Mouse (Mus musculus) limb, embryonic 11.5 days (tissue): ENCODE data around the gene Trim58. TPM values are rescaled to one million over a fixed set of nuclear protein-coding genes. Genes with fewer than 3 reads are reported as not detected.

Experiments
- ATAC-seq: fragments of 200-750 bp; cut with Nextera tagmentation; 2 replicates; pipeline ENCODE4 v1.8.0; 2017; ENCODE audit warnings: low read depth; ENCODE audit not compliant: insufficient number of reproducible peaks, low FRiP score, low TSS enrichment
- DNase-seq: peaks from one replicate; pipeline ENCODE4 v3.0.0-alpha.2; 2015; ENCODE audit warnings: low spot score
- H3K27ac ChIP-seq: fragments of 300-500 bp; sonication (generic); replicated peaks from 2 replicates; pipeline ENCODE4 v1.5.1; 2014; ENCODE audit warnings: low read depth, mild to moderate bottlenecking, low read length
- H3K27me3 ChIP-seq: fragments of 300-500 bp; sonication (generic); 2 replicates; pipeline ENCODE4 v1.6.1; 2014; ENCODE audit warnings: mild to moderate bottlenecking, low read length, mixed read lengths; ENCODE audit not compliant: control insufficient read depth, insufficient read depth
- H3K36me3 ChIP-seq: fragments of 300-500 bp; sonication (generic); 2 replicates; pipeline ENCODE4 v1.6.1; 2014; ENCODE audit warnings: mild to moderate bottlenecking, low read length, moderate library complexity, mixed read lengths; ENCODE audit not compliant: control insufficient read depth, insufficient read depth
- H3K4me1 ChIP-seq: fragments of 300-500 bp; sonication (generic); 2 replicates; pipeline ENCODE4 v1.6.1; 2014; ENCODE audit warnings: low read length, mixed read lengths; ENCODE audit not compliant: control insufficient read depth, insufficient read depth
- H3K4me2 ChIP-seq: fragments of 300-500 bp; sonication (generic); 2 replicates; pipeline ENCODE4 v1.6.1; 2014; ENCODE audit warnings: low read depth, mild to moderate bottlenecking, moderate library complexity; ENCODE audit not compliant: severe bottlenecking
- H3K4me3 ChIP-seq: fragments of 300-500 bp; sonication (generic); 2 replicates; pipeline ENCODE4 v1.5.1; 2014; ENCODE audit warnings: low read depth, low read length
- H3K9ac ChIP-seq: fragments of 300-500 bp; sonication (generic); 2 replicates; pipeline ENCODE4 v1.6.1; 2014; ENCODE audit warnings: mild to moderate bottlenecking, low read length
- H3K9me3 ChIP-seq: fragments of 300-500 bp; sonication (generic); 2 replicates; pipeline ENCODE4 v1.6.1; 2016; ENCODE audit warnings: low read length; ENCODE audit not compliant: control insufficient read depth
- WGBS: fragments of 180-500 bp; shearing (Covaris S2); extraction: QIAGEN DNeasy Blood & Tissue Kit; methylation state at CpG from one replicate; pipeline ENCODE4 v1.1.7; 2014; 5-methylcytosine and 5-hydroxymethylcytosine counted together
- polyA plus RNA-seq: library from polyadenylated mRNA; unstranded; fragments of >200 nt; fragmentation: Nextera tagmentation; extraction: Ambion mirVana; gene quantifications from 2 replicates; pipeline ENCODE4 v1.2.1, GENCODE M21; 2014

Trim58 gene
- polyA plus RNA-seq, 1 experiment from 2014 or later, result 0.08 TPM

DNA sequence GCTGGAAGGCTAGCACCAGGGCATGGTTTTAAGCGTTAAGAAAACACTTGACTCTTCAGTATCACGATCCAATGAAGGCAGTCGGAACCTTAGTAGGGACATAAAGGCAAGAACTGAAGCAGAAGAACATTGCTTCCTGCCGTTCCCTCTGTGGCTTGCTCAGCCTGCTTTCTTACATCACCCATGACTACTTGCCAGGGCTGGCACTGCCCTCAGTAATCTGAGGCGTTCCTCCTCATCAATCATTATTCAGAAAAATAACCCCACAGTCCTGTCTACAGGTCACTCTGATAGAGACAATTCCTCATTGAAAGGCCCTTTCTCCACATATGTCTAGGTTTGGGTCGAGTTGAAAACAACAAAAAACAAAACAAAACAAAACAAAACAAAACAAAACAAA is 33.2 kb upstream of the Trim58 start:
- no peak for ATAC-seq
- H3K27ac ChIP-seq, result no peak overlapping the region
- no peaks in the 10 kb centered on the region for H3K36me3 ChIP-seq
- H3K27me3 ChIP-seq, result no peaks in the 10 kb centered on the region
- H3K4me3 ChIP-seq, result no peak overlapping the region
- no peaks in the 10 kb centered on the region for H3K9me3 ChIP-seq
- WGBS, result 85% methylated on average over 6 of the region's 6 CpGs
- H3K4me2 ChIP-seq, result no peak overlapping the region
- H3K4me1 ChIP-seq, result no peaks in the 10 kb centered on the region
- no peak for DNase-seq
- no peak overlapping the region for H3K9ac ChIP-seq

DNA sequence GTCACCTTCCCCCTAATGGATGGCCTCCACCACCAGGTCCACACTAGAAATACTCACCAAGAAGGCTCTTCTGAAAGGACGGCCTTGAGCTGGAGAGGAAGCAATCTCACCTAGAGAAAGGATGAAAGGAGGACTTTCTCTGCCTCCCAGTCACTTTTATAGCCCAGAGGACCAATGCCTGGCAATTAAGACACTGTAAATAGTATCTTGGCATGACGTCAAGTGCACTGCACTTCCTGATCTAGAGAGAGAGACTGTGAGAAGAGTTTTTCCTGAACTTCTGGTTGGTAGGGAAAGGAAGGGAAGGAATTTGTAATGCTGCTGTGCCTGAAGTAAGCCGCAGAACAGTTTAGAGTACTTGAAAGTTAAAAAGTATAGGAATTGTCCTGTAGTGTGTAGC is 26.9 kb upstream of the Trim58 start:
- DNase-seq, result no peak
- 64% methylated on average over 3 of the region's 3 CpGs for WGBS
- H3K36me3 ChIP-seq, result no peaks in the 10 kb centered on the region

DNA sequence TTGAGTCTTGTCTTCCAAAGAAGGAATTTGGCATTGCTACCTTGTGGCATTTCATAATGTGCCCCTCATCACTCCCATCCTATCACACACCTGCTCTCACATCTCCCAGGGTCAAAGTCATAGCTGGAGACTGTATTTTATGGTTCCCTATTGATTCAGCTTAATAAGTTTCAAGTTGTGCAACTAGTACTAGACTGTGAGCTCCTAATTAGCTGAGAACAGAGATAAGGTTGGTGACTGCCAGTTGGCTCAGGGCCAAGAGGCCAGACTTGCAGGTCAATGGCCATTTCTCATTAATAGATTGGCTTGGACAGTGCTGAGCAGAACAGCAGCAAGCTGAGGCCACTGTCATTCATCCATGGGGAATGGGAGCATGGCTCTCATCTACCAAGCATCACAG is 25.7 kb upstream of the Trim58 start:
- Histone ChIP-seq H3K9me3 (no peaks in the 10 kb centered on the region), H3K27ac (no peak overlapping the region), H3K4me2 (no peak overlapping the region), H3K9ac (no peak overlapping the region), H3K4me3 (no peak overlapping the region), H3K27me3 (no peaks in the 10 kb centered on the region), H3K4me1 (no peaks in the 10 kb centered on the region), H3K36me3 (no peaks in the 10 kb centered on the region)
- ATAC-seq (no peak), DNase-seq (no peak)

More for the DNA sequence above, 26.9 kb upstream of the Trim58 start:
- no peaks in the 10 kb centered on the region for H3K4me1 ChIP-seq
- H3K4me2 ChIP-seq, result no peak overlapping the region
- H3K4me3 ChIP-seq, result no peak overlapping the region
- H3K27me3 ChIP-seq, result no peaks in the 10 kb centered on the region
- H3K9ac ChIP-seq, result no peak overlapping the region
- H3K9me3 ChIP-seq, result no peaks in the 10 kb centered on the region
- H3K27ac ChIP-seq, result no peak overlapping the region
- no peak for ATAC-seq

DNA sequence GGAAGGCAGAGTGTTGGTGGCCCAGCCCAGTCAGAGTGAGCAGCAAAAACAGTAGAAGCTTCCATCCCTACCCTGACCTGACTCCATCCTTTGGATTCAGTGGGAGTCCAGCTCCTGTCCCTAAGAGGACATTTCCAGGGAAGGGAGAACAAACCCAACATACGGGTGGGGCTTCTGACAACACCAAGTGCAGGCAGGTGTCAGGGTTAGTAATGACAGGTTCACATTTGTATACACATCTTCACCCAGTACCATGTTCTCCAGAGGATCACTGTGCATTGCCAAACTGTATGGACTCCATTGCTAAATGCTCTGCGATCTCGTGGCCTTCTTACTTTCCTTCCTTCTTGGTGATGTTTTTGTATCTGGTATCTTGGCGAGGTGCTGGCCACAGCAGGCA is 24.3 kb upstream of the Trim58 start, which contains the start of gene 2210407C18Rik:
Gene 2210407C18Rik (minus strand): TSS at position 101 of the 400 bp plus-strand sequence.
- no peaks in the 10 kb centered on the region for H3K4me1 ChIP-seq
- H3K27me3 ChIP-seq, result no peaks in the 10 kb centered on the region
- WGBS, result 90% methylated on average over 4 of the region's 4 CpGs
- no peak within 1 kb of the TSS for H3K4me2 ChIP-seq
- no peaks in the 10 kb centered on the region for H3K9me3 ChIP-seq
- no peak within 1 kb of the TSS for H3K9ac ChIP-seq
- H3K27ac ChIP-seq, result no peak within 1 kb of the TSS
- H3K36me3 ChIP-seq, result no peaks in the 10 kb centered on the region
- H3K4me3 ChIP-seq, result no peak within 1 kb of the TSS
- DNase-seq, result no peak
- ATAC-seq, result no peak

DNA sequence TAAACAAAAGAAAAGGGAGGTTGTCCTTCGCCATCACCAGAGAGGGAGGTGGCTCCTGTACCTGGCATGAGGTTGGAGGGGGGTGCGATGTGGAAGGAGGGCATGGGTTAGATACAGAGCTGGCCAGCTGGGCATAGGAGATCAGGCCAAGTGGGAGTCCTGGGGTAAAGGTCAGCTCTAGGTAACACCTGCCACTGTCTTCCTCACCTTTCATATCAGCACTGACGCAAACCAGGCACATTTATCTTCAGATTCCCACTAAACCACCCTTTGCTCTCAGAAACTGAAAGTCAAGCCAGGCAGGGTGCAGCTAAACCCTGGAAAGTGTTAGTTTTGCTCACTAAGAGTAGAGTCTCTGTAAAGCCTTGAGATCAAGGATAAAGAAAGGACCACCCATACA is 21.9 kb upstream of the Trim58 start:
- no peak overlapping the region for H3K4me2 ChIP-seq
- H3K36me3 ChIP-seq, result no peaks in the 10 kb centered on the region
- DNase-seq, result no peak
- no peak overlapping the region for H3K4me3 ChIP-seq
- H3K9ac ChIP-seq, result no peak overlapping the region
- no peaks in the 10 kb centered on the region for H3K27me3 ChIP-seq
- no peak for ATAC-seq
- H3K4me1 ChIP-seq, result no peaks in the 10 kb centered on the region
- 73% methylated on average over 3 of the region's 3 CpGs for WGBS
- no peaks in the 10 kb centered on the region for H3K9me3 ChIP-seq
- H3K27ac ChIP-seq, result no peak overlapping the region

DNA sequence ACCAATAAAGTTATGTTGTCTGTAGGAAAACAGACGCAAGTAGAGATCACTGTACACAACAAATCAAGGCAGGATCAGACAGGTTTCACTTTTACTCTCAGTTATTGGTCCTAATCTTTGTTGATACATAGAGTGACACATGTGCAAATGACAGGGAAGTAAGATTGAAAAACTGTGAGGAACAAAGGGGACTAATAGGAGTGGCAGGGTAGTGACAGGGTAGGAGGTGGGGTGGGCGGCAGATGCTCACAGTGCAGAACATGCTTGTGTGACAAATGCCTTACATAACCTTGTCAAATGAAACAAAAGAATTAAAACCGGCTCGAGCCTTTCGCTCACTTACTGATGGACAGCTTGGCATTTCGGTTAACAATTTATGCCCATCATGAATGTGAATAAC is 21.5 kb upstream of the Trim58 start:
- no peaks in the 10 kb centered on the region for H3K36me3 ChIP-seq
- DNase-seq, result no peak
- H3K4me3 ChIP-seq, result no peak overlapping the region
- no peak overlapping the region for H3K9ac ChIP-seq
- H3K4me1 ChIP-seq, result no peaks in the 10 kb centered on the region
- H3K27ac ChIP-seq, result no peak overlapping the region
- H3K4me2 ChIP-seq, result no peak overlapping the region
- no peaks in the 10 kb centered on the region for H3K9me3 ChIP-seq
- WGBS, result 81% methylated on average over 6 of the region's 6 CpGs
- H3K27me3 ChIP-seq, result no peaks in the 10 kb centered on the region
- ATAC-seq, result no peak

DNA sequence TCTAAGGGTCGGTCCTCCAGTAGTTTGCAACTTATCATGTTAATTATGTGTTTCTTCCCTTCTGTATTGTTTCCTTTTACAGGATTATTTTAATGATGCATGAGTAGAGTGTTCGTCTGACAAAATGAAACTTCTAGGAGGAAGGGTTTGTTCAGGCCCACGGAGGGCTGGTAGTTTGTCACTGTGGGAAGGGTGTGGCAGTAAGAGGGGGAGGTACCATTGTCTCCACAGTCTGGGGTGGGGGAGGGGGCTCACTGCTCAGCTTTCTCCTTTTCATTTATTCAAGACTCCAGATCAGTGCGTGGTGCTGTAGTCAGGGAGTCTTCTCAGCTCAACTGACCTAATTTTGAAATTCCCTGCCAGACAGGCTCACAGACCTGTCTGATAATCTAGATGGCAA is 14.1 kb upstream of the Trim58 start:
- ATAC-seq (no peak), DNase-seq (no peak)
- Histone ChIP-seq H3K36me3 (no peaks in the 10 kb centered on the region), H3K4me2 (no peak overlapping the region), H3K27me3 (no peaks in the 10 kb centered on the region), H3K9me3 (no peaks in the 10 kb centered on the region), H3K9ac (no peak overlapping the region), H3K4me1 (no peaks in the 10 kb centered on the region), H3K4me3 (no peak overlapping the region), H3K27ac (no peak overlapping the region)
- WGBS, result 82% methylated on average over 4 of the region's 4 CpGs

DNA sequence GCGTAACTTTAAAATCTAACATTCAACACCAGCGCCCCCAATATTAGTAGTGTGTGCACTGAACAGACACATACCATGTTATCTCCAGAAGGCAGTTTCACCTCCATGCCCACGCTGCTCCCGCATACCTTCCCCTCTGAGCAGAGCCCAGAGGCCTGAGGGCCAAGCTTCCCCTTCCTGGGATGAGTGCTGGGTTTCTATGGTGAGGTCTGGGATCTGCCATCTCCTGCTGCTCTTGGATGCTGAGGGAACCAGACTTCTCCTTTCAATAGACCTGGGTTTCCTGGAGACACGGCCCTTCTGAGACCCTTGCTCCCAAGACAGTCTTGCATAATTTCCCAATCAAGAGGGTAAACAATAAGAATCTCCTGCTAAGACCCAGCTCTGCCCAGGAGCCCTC is 9.9 kb upstream of the Trim58 start, which contains the start of gene Olfr323:
Gene Olfr323 (minus strand): TSS at position 101 of the 400 bp plus-strand sequence.
- no peaks in the 10 kb centered on the region for H3K4me1 ChIP-seq
- 78% methylated on average over 5 of the region's 5 CpGs for WGBS
- DNase-seq (no peak), ATAC-seq (no peak)
- no peaks in the 10 kb centered on the region for H3K36me3 ChIP-seq
- no peak within 1 kb of the TSS for H3K9ac ChIP-seq
- no peak within 1 kb of the TSS for H3K4me3 ChIP-seq
- H3K27ac ChIP-seq, result no peak within 1 kb of the TSS
- H3K27me3 ChIP-seq, result no peaks in the 10 kb centered on the region
- no peak within 1 kb of the TSS for H3K4me2 ChIP-seq
- no peaks in the 10 kb centered on the region for H3K9me3 ChIP-seq

DNA sequence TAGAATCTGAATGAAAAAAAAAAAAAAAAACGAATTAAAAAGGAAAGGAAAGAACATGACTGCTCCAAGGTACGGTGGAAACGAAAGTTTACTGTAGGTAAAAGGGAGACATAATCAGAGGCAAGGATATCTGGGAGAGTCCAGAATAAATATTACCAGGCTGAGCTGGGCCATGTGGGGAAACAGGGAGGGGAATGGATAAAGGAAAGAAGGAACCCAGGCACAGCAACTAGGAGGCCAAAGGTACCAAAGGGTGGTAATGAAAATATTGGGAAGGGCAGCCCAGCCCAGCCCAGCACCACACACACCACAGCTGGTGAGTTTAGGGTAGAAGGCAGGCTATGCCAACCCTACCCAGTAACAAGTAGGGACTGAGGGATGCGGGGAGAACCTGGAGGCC is 5.4 kb upstream of the Trim58 start:
- no peak overlapping the region for H3K27ac ChIP-seq
- no peaks in the 10 kb centered on the region for H3K36me3 ChIP-seq
- H3K4me2 ChIP-seq, result no peak overlapping the region
- no peak overlapping the region for H3K9ac ChIP-seq
- no peaks in the 10 kb centered on the region for H3K4me1 ChIP-seq
- ATAC-seq, result no peak
- H3K9me3 ChIP-seq, result no peaks in the 10 kb centered on the region
- 71% methylated on average over 4 of the region's 4 CpGs for WGBS
- no peak overlapping the region for H3K4me3 ChIP-seq
- no peak for DNase-seq
- H3K27me3 ChIP-seq, result no peaks in the 10 kb centered on the region
